Mouse (Mus musculus) ES-E14 (cell line): ENCODE data around the gene Zbtb20. TPM values are rescaled to one million over a fixed set of nuclear protein-coding genes. Genes with fewer than 3 reads are reported as not detected.

ENCODE experiments used
- DNase-seq: peaks from one replicate; pipeline ENCODE4 v3.0.0-alpha.2; 2013; ENCODE audit warnings: low read depth, low spot score
- H3K27ac ChIP-seq: 2 replicates; pipeline ENCODE4 v1.5.1; 2012; ENCODE audit warnings: low read depth, mild to moderate bottlenecking, low read length, moderate library complexity, mixed read lengths; ENCODE audit not compliant: poor library complexity, insufficient read depth, severe bottlenecking
- H3K36me3 ChIP-seq: 2 replicates; pipeline ENCODE4 v1.6.1; 2012; ENCODE audit warnings: mild to moderate bottlenecking, low read length, moderate library complexity, mixed read lengths; ENCODE audit not compliant: control insufficient read depth, poor library complexity, insufficient read depth, severe bottlenecking
- H3K4me1 ChIP-seq, 2 experiments: fragments of 150-350 bp in 1 of 2; sonication (generic) in 1 of 2; 2 replicates each; pipeline ENCODE4 v1.6.1; 2012; ENCODE audit warnings: low read length in 2 of 2, mild to moderate bottlenecking in 1 of 2, mixed read lengths in 1 of 2; ENCODE audit not compliant: control insufficient read depth in 2 of 2, insufficient read depth in 2 of 2, poor library complexity in 1 of 2
- H3K4me3 ChIP-seq, 2 experiments: fragments of 150-350 bp in 1 of 2; sonication (generic) in 1 of 2; 2 replicates each; pipeline ENCODE4 v1.5.1; 2012; ENCODE audit warnings: low read length in 2 of 2, low read depth in 1 of 2, mild to moderate bottlenecking in 1 of 2, mixed read lengths in 1 of 2; ENCODE audit not compliant: insufficient read depth in 1 of 2, poor library complexity in 1 of 2, severe bottlenecking in 1 of 2
- H3K9ac ChIP-seq: 2 replicates; pipeline ENCODE4 v1.6.1; 2012; ENCODE audit warnings: low read depth, mild to moderate bottlenecking, low read length, mixed read lengths; ENCODE audit not compliant: poor library complexity, insufficient read depth, severe bottlenecking
- H3K9me3 ChIP-seq: fragments of 150-350 bp; sonication (generic); 2 replicates; pipeline ENCODE4 v1.6.1; 2012; ENCODE audit warnings: low read depth, mild to moderate bottlenecking, low read length; ENCODE audit not compliant: control insufficient read depth, insufficient read depth
- CHD2 ChIP-seq: IDR thresholded peaks from 2 replicates; pipeline ENCODE4 v1.6.1; 2014; ENCODE audit warnings: mild to moderate bottlenecking, low read depth, low read length, inconsistent platforms
- HCFC1 ChIP-seq: IDR thresholded peaks from 2 replicates; pipeline ENCODE4 v1.6.1; 2012; ENCODE audit warnings: low read length, inconsistent platforms, borderline replicate concordance; ENCODE audit not compliant: insufficient read depth
- MAFK ChIP-seq: IDR thresholded peaks from 2 replicates; pipeline ENCODE4 v1.6.1; 2014; ENCODE audit warnings: mild to moderate bottlenecking, low read depth, low read length, inconsistent platforms; ENCODE audit not compliant: insufficient read depth
- ZC3H11A ChIP-seq: IDR thresholded peaks from 2 replicates; pipeline ENCODE4 v1.6.1; 2012; ENCODE audit warnings: low read depth, mild to moderate bottlenecking, inconsistent platforms, low read length, borderline replicate concordance
- ZNF384 ChIP-seq: IDR thresholded peaks from 2 replicates; pipeline ENCODE4 v1.6.1; 2012; ENCODE audit warnings: low read depth, low read length, inconsistent platforms
- in situ Hi-C, 2 experiments: fragments of 600-800 bp; cut with MboI; formaldehyde crosslinking; loops; one replicate each; pipeline ENCODE4 v1.15.1; 2025; ENCODE audit warnings: low sequenced_read_pairs in 2 of 2, inconsistent platforms in 1 of 2; ENCODE audit not compliant: unreplicated experiment in 2 of 2
- total RNA-seq: library from RNA; depleted of rRNA; stranded (reverse); fragments of 300-350 nt; gene quantifications from 2 replicates; pipeline ENCODE4 v1.2.3, GENCODE M21; 2012

Gene Zbtb20
- total RNA-seq, 1 experiment = 4.0 TPM

DNA sequence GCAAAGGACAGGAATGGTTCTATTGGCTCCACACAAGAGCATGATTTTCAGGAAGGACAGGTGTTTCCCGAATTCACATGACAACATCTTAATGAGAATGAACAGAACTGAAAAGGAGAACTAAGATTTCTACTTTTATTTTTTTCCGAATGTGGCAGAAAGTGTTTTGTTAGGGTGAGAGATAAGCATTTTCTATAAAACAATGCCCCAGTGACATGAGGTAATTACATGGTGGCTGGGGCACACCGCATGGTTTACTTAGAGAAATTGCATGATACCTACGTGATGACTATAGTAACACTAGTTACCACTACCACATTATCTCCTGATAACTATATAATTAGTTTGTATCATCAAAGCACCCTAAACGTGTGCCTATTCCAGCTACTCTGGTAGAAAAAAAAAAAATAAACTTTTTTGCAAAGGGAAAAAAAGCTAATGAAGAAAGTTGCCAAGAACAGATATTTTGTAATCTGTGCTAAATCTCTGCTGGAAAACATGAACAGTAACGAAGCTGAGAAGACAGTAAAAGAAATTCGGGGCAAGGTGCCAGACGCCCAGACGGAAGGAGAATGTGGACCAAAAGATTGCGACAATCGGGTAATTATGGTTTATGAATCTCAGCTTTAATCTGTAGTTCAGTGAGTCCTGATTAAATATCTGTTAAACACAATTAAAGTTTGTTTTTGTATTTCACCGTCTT, 534.4 kb downstream of the Zbtb20 start:
- H3K9me3 ChIP-seq = no peaks in the 10 kb centered on the region
- TF ChIP-seq HCFC1 (no peak), CHD2 (no peak), ZNF384 (no peak), MAFK (no peak), ZC3H11A (no peak)
- in situ Hi-C loops = no loop called here
- no peak overlapping the region for H3K4me3 ChIP-seq
- no peak overlapping the region for H3K27ac ChIP-seq
- no peaks in the 10 kb centered on the region for H3K4me1 ChIP-seq
- no peak for DNase-seq
- H3K36me3 ChIP-seq = no peaks in the 10 kb centered on the region
- no peak overlapping the region for H3K9ac ChIP-seq

DNA sequence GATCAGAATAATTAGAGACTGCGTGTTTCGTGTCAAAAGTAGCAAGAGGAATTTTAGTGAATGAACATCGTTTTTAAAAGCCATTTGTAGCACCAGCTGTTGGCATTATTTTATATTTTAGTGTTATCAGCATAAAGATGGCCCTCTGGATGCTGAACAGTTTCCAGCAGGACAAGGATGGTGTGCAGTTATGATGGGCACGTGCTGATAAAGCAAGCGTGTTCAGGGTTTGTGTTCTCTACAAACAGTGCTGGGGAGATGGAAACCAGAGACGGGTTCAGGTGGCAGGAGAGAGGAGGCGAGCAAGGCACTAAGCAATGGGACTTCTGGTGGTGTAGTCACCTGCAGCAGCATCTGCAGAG, 534.9 kb downstream of the Zbtb20 start:
- Histone ChIP-seq H3K9me3 (no peaks in the 10 kb centered on the region), H3K36me3 (no peaks in the 10 kb centered on the region), H3K4me1 (no peaks in the 10 kb centered on the region), H3K4me3 (no peak overlapping the region), H3K9ac (no peak overlapping the region), H3K27ac (no peak overlapping the region)
- TF ChIP-seq HCFC1 = no peak
- no peak for TF ChIP-seq ZNF384
- TF ChIP-seq MAFK = no peak
- no peak for DNase-seq
- in situ Hi-C loops = no loop called here

DNA sequence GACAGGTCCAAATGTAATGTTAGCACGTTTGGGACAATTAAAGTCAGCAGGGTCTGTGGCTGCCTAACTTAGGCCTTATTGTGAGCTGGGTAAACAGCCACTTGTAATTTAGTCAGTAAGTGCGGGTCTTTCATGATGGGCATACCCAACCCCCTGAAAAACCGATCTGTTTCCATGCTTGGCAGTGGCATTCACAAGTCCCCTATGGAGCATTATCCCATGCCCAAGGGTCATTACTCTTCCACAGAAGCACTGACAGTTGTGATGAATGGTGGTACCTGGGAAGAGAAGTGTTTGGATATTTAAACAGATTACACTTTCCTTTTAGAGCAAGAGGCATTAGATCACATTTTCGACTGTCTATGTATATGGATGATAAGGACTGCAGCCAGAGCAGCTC, 540.2 kb downstream of the Zbtb20 start:
- H3K4me3 ChIP-seq = no peak overlapping the region
- in situ Hi-C loops = no loop called here
- no peaks in the 10 kb centered on the region for H3K4me1 ChIP-seq
- no peak overlapping the region for H3K27ac ChIP-seq
- DNase-seq = no peak
- H3K9me3 ChIP-seq = no peaks in the 10 kb centered on the region
- TF ChIP-seq HCFC1 (no peak), ZNF384 (no peak), MAFK (no peak), ZC3H11A (no peak), CHD2 (no peak)
- no peaks in the 10 kb centered on the region for H3K36me3 ChIP-seq
- H3K9ac ChIP-seq = no peak overlapping the region

DNA sequence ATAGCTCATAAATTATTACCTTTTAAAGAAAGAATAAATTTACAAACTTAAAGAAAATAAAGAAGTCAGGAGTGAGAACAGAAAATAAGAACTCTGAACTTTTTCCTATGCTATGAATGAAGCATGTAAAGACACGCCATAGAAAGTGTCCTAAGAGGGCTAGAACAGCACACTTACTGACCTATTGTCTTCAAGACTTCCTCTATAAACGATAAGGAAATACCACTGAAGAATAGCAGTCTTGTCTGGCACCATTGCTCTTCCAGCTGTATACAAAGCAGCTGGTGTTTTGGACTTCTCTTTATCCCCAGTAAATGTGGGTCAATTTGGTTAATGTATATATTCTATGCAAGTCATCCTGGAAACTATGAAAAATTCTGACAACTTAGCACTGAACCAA, 544.2 kb downstream of the Zbtb20 start:
- no peak overlapping the region for H3K4me3 ChIP-seq
- no peak for DNase-seq
- H3K9ac ChIP-seq = no peak overlapping the region
- TF ChIP-seq ZC3H11A (no peak), MAFK (no peak), ZNF384 (no peak), HCFC1 (no peak), CHD2 (no peak)
- H3K9me3 ChIP-seq = no peaks in the 10 kb centered on the region
- H3K27ac ChIP-seq = no peak overlapping the region
- no peaks in the 10 kb centered on the region for H3K36me3 ChIP-seq
- in situ Hi-C loops = no loop called here
- H3K4me1 ChIP-seq = no peaks in the 10 kb centered on the region

DNA sequence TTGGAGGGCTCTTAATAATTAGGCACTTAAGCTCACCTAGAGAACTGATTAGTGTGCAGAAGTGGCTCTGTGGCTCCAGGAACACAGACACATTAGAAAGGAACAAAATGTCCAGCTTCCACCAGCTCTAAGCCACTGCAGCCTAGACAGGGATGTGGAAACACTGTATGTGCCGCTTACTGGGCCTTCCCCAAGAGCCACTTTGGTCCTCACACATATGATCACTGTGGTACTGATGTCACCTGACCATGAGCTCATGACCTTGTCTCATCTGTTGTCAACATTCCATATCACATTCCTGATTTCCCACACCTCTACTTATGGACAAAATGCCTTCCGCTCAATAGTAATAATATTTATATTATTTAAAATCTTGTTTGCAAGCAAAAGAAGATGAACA, 553.3 kb downstream of the Zbtb20 start:
- no peak for TF ChIP-seq ZC3H11A
- TF ChIP-seq MAFK = no peak
- no peak for TF ChIP-seq ZNF384
- TF ChIP-seq HCFC1 = no peak
- no peak for TF ChIP-seq CHD2
- H3K9me3 ChIP-seq = no peaks in the 10 kb centered on the region
- H3K36me3 ChIP-seq = no peaks in the 10 kb centered on the region
- H3K4me1 ChIP-seq = no peaks in the 10 kb centered on the region
- H3K27ac ChIP-seq = no peak overlapping the region
- no peak for DNase-seq
- H3K9ac ChIP-seq = no peak overlapping the region
- in situ Hi-C loops = no loop called here
- no peak overlapping the region for H3K4me3 ChIP-seq
